Mouse (Mus musculus): ENCODE results near the gene 4931428F04Rik. TPM values are rescaled to one million over a fixed set of nuclear protein-coding genes. Genes with fewer than 3 reads are reported as not detected.

4931428F04Rik gene
- total RNA-seq, 2 experiments from 2014 or later: 9.1 to 10.4 TPM

DNA sequence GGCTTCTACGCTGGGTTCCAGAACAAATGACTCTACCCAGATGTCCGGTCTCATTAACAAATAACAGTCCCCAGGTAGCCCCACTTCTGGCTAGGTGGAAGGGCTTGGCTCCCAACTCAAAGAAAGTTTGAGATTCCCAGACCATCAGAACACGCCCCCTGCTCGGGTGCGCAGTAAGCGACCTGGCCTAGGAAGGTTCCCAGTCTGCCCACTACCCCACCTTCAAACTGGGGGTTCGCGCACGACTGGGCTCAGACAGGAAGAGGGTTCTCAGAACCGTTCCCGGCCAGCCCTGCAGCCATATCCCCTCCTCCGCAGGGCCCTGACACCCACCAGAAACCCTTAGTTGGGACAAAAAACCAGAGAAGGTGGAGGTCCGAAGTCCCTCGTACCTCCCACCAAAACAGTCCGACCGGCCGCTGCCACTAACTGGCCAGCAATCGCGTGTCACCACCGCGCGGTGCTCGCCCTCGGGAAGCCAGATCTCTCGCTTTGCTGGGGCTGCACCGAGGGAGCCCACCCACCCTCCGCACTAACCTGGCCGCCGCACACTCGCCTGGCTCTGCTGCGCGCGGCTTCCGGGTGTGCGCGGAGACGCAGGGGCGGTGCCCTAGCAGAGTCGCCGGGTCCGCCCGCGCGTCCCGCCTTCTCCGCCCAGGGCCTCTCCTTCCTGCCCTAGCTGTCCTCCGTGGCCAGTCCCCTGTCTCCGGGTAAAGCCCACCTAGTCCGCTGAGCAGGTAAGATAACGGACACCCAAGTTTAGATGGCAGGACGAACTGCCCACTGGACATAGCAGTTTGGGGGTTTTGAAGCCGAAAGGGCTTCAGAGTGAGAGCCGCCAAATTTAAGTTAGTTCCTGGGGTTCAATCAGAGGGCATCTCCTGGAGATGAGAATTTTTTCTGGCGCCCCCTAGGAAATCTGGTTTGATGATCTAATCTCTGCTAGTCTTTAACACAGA is 25.4 kb downstream of the 4931428F04Rik start, which contains the start of the genes Tradd and Fbxl8:
Tradd (minus strand) TSS at position 586 of the 959 bp plus-strand sequence.
Fbxl8 (plus strand) TSS at position 625 of the 959 bp plus-strand sequence.
- peak; percentile 40 to 60 for DNase-seq (ENCODE audit: low spot score in 2 of 2)

- no peak for DNase-seq (ENCODE audit: low spot score in 2 of 2)
These were observed 26.3 kb downstream of the 4931428F04Rik start for GRCm38 (mm10) chr8:105263244-105263912.

GRCm38 (mm10) chr8:105261326-105261980 is 28.2 kb downstream of the 4931428F04Rik start:
- no peak for DNase-seq (ENCODE audit: low spot score in 2 of 2)

DNA sequence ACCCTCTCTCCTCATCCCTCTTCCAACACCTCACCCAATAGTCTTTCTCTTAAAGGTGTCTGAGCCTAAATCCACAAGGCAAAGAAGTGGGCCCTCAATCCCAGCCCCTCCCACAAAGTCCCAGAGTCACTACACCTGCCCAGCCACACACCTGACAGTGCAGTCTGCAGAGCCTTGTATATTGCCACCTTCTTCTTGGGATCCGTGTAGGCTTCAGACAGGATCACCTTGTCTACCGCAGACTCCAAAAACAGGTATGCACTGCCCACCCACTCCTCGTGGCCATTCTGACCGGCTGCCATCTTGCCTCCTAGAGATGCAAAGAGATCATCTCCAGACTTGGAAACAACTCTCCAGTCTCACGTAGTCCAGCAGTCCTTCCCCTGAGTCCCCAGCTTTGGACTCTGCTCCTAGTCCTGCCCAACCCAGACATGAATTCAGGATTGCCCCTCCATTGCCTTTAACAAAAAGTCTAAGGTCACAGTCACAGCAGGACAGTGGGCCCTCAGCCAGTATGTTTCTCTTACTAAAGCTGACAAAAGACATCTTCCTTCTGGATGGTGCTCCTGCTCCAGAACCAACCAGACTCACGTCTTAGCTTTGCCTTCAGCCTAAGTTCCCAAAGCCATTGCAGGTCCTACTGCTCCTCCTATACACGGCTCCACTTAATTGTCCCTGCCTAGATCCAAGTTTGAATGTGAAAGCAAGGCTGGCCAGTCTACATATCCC is 29.1 kb downstream of the 4931428F04Rik start:
- DNase-seq (ENCODE audit: low spot score in 2 of 2): no peak

DNA sequence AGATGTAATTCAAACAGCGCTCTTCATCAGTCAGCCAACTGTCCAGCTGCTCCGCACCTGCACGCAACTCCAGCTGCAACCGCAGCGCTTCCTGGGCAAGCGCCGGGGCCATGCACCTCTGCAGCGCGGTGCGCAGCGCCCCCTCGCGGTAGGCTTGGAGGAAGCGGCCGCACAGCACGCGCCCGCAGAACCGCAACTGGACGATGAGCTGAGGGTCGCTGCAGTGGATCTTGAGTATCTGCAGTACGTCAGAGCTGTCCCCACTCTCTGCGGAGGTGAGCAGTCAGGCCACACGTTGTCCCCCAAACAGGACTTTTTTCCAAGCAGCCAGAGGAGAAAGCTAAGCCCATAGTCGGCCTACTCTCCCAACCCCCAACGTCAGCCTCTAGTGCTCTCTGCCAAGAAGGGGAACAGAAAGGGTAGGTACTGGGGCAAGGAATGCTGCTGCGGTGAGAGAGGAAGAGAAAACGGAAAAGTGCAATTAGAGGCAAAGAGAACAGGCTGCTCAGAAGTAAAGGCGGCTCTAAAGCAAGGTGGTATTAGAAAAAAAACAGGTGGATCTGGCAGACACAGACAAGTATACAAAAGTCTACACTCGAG is 29.8 kb downstream of the 4931428F04Rik start:
- DNase-seq (ENCODE audit: low spot score in 2 of 2): peak in 1 of 2 experiments; percentile 58

DNA sequence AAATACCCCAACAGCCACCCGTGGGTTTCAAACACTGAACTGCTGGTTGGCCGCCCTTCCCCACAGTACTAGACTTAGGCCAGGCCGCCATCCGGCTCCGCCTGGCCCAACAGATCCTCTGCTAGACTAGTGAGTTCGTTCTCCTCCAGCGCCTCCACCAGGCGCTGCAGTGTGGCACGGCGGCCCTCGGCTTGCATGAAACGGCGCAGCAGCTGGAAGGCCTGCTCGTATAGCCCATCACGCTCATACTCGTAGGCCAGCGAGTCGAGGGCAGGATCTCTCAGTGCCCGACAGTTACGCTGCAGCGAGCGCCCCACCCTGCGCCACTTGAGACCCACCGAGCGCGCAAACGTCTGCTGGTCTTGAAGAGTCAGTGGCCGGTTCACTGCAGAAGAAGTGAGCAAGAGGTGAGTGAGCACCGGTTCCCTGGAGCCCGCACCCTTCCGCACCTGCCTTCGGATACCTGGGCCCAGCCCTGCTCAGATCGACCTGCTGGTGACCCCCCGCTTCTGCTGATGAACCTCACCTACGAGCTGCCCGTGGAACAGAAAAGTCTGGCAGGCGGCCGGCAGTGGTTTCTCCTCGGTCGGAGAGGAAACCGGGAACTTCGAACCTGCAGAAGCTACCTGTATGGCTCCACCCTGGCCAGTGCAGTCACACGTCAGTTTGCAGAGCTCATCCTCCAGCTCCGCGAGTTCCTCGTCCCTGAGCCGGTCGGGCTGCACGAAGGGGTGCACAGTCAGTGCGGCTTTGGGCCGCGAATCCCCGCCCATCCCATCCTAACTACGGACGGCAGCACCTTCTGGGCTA is 30.5 kb downstream of the 4931428F04Rik start:
- no peak for DNase-seq (ENCODE audit: low spot score in 2 of 2)

- DNase-seq (ENCODE audit: low spot score in 2 of 2): no peak
These were observed 32.1 kb downstream of the 4931428F04Rik start for GRCm38 (mm10) chr8:105257318-105258114.

- no peak for DNase-seq (ENCODE audit: low spot score in 2 of 2)
These were observed 34.7 kb downstream of the 4931428F04Rik start, which contains the start of gene B3gnt9 for GRCm38 (mm10) chr8:105254966-105255350. TSS of gene B3gnt9 (minus strand) at chr8:105255153.

DNA sequence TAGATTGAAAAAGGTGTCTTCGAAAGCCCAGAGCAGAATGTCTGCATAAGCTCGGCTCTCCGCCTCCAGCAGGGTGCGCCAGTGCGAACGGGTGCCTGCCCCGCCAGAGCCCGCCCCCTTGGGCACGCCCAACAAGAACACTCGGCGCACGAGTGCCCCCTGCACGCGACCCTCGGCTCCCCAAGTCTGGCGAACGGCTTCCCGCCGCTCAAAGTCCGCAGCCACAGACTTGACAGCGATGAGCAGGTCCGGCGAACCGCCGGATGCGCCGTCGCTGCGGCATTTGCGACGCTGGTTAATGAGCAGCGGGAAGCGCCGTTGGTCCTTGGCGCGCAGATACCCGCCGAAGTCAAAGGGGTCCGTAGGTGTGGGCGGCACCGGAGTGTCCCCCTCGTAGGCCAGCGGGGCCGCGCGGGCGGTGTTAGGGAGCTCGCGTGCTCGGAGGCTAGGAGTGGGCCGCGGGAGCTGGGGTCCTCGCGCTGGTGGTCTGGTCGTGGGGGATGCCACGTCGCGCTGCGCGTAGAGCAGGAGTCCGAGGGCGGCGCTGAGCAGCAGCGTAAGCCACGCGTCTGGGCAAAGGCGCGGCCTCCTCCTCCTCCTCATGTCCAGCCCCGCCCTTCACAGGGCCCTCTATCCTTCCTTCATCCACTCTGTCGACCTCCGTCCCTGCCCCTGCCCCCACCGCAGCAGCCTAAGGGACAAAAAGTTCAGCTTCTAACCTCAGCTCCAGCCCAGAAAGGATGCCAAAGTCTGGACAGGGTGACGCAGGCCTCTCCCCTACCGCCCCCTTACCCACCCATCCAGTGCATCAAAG is 35.3 kb downstream of the 4931428F04Rik start:
- peak; percentile 79 to 80 for DNase-seq (ENCODE audit: low spot score in 2 of 2)

GRCm38 (mm10) chr8:105253766-105254151 is 35.9 kb downstream of the 4931428F04Rik start:
- no peak for DNase-seq (ENCODE audit: low spot score in 2 of 2)

- no peak for DNase-seq (ENCODE audit: low spot score in 2 of 2)
These were observed 36.8 kb downstream of the 4931428F04Rik start for GRCm38 (mm10) chr8:105252680-105253537.

DNA sequence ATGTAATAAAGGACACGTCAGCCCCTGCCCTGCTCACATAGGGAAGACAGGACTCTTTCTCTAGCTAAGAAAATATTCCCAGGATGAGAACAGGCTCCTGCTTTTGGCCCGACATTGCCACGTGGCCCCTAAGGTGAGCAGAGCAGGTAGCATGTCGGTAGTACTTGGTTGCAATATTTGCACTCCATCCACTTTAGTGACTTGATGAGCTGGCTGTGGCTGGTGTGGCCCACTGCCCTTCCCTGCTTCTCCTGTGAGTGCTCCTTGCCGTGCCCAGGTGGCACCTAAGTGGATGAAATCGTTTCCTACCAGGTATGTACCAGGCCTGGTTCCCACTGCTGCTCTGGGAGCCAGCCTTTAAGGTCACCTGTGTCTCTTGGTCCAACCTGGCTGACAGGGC is 37.7 kb downstream of the 4931428F04Rik start:
- DNase-seq (ENCODE audit: low spot score in 2 of 2): no peak

DNA sequence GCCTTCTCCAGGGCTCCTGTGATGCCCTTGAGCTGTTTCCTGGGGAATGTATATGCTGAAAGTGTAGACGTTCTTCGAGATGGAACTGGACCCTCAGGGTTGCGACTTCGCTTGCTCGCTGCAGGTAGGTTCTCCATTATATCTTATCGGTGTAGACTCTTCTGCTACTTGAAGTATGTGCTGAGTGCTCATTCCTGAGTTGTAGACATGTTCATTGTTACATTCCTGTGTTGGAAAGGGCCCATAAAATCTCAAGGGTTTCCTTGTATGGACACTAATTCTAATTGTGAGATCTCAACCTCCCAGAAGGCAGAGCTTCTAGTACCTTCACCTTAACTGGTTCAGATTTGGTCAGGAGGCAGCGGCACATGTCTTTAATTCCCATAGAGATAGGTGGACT is 48.6 kb downstream of the 4931428F04Rik start:
- DNase-seq (ENCODE audit: low spot score in 2 of 2): no peak

- DNase-seq (ENCODE audit: low spot score in 2 of 2): no peak
These were observed 52.1 kb downstream of the 4931428F04Rik start for GRCm38 (mm10) chr8:105237442-105238142.

GRCm38 (mm10) chr8:105235206-105235605 is 54.5 kb downstream of the 4931428F04Rik start:
- no peak for DNase-seq (ENCODE audit: low spot score in 2 of 2)
